Mouse (Mus musculus) bone marrow macrophage, adult 2 months (primary cell): ENCODE results near the gene Ube2g2.

Source experiments
- CTCF ChIP-seq: IDR thresholded peaks from 2 replicates; pipeline ENCODE4 v1.5.1; 2012; ENCODE audit warnings: low read depth, mild to moderate bottlenecking, low read length, moderate library complexity
- POLR2A ChIP-seq: IDR thresholded peaks from 2 replicates; pipeline ENCODE4 v1.6.1; 2012; ENCODE audit warnings: mild to moderate bottlenecking, low read depth, low read length, borderline replicate concordance

- TF ChIP-seq CTCF (no peak), POLR2A (no peak)
Observed at GRCm38 (mm10) chr10:77671519-77671918, 49.4 kb downstream of the Ube2g2 start.
